Mouse (Mus musculus): ENCODE results near the gene Thrap3. TPM values are rescaled to one million over a fixed set of nuclear protein-coding genes. Genes with fewer than 3 reads are reported as not detected.

Thrap3 gene
- polyA plus RNA-seq, 1 experiment from 2014 or later = 258 TPM

GRCm38 (mm10) chr4:126239862-126240475 lies 37.4 kb upstream of the Thrap3 start:
- Histone ChIP-seq H3K4me1 (ENCODE audit: control insufficient read depth, insufficient read depth, low read length) (no peaks in the 10 kb centered on the region), H3K9me3 (ENCODE audit: control insufficient read depth, low read depth, low read length) (no peaks in the 10 kb centered on the region), H3K27me3 (ENCODE audit: control insufficient read depth, insufficient read depth, low read length) (no peaks in the 10 kb centered on the region), H3K27ac (ENCODE audit: low read length) (no peak overlapping the region), H3K4me2 (replicated peaks; ENCODE audit: low read depth, low read length) (no peak overlapping the region), H3K4me3 (ENCODE audit: low read depth, low read length) (no peak overlapping the region), H3K9ac (replicated peaks; ENCODE audit: low read depth, low read length) (no peak overlapping the region), H3K36me3 (ENCODE audit: control insufficient read depth, insufficient read depth, low read length) (peaks cover 62% of the 10 kb centered on the region)
- WGBS = 87% methylated on average over 13 of the region's 13 CpGs
- ATAC-seq (ENCODE audit: insufficient number of reproducible peaks, insufficient read depth, low FRiP score, low read depth) = no peak

- Histone ChIP-seq H3K36me3 (ENCODE audit: control insufficient read depth, insufficient read depth, low read length) (peaks cover 83% of the 10 kb centered on the region), H3K9ac (replicated peaks; ENCODE audit: low read depth, low read length) (no peak overlapping the region), H3K9me3 (ENCODE audit: control insufficient read depth, low read depth, low read length) (no peaks in the 10 kb centered on the region), H3K4me3 (ENCODE audit: low read depth, low read length) (no peak overlapping the region), H3K27me3 (ENCODE audit: control insufficient read depth, insufficient read depth, low read length) (no peaks in the 10 kb centered on the region), H3K4me1 (ENCODE audit: control insufficient read depth, insufficient read depth, low read length) (no peaks in the 10 kb centered on the region), H3K27ac (ENCODE audit: low read length) (no peak overlapping the region), H3K4me2 (replicated peaks; ENCODE audit: low read depth, low read length) (no peak overlapping the region)
- 71% methylated on average over 5 of the region's 5 CpGs for WGBS
- ATAC-seq (ENCODE audit: insufficient number of reproducible peaks, insufficient read depth, low FRiP score, low read depth) = 0 out of 2 replicates have a peak, but pooled peaks have one; percentile 15
These were observed 35.2 kb upstream of the Thrap3 start for GRCm38 (mm10) chr4:126237721-126238242.

DNA sequence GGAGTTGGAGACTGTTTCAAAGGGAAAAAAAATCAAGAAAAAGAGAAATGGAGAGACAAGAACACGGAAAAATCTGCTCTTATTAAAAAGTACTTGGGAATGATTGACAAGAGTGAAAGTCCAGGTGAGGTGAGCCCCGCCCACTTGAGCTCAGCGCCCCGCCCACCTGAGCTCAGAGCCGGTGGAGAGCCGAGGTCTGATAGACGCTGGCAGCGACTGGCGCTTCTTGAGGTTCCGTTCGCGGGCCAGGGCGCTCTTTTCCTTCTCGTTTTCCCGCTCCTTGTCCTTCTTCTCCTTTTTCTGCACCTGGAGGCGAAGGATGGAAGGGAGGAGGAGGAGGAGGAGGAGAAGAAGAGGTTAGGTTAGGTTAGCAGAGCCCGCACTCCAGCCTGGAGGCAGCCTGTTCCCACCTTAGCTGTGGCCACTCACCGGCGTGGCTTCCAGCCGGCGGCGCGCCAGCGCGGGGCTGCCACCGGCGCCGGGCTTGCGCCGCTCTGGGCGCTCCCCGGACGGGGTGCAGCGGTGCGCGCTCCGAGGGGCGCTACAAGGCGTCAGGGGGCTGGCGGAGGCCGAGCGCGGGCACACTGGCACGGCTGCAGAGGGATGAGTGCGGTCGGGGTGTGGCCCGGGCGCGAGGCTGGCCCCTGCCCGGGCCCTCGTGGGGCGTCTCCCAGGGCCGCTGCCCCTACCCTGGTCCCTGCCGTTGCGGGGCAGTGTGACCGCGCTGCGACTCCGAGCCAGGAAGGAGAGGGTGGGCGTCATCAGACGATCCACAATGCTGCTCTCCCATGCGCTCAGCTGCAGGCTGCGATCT lies 34.1 kb upstream of the Thrap3 start:
- H3K4me1 ChIP-seq (ENCODE audit: control insufficient read depth, insufficient read depth, low read length) = no peaks in the 10 kb centered on the region
- ATAC-seq (ENCODE audit: insufficient number of reproducible peaks, insufficient read depth, low FRiP score, low read depth) = no peak
- 48% methylated on average over 59 of the region's 63 CpGs for WGBS
- H3K9me3 ChIP-seq (ENCODE audit: control insufficient read depth, low read depth, low read length) = no peaks in the 10 kb centered on the region
- H3K9ac ChIP-seq (replicated peaks; ENCODE audit: low read depth, low read length) = no peak overlapping the region
- peak overlapping the region; percentile 16; the same call in 1 of the 2 replicates for H3K4me3 ChIP-seq (ENCODE audit: low read depth, low read length)
- peak overlapping the region; percentile 36 for H3K4me2 ChIP-seq (replicated peaks; ENCODE audit: low read depth, low read length)
- H3K27me3 ChIP-seq (ENCODE audit: control insufficient read depth, insufficient read depth, low read length) = no peaks in the 10 kb centered on the region
- H3K36me3 ChIP-seq (ENCODE audit: control insufficient read depth, insufficient read depth, low read length) = peaks cover 90% of the 10 kb centered on the region
- no peak overlapping the region for H3K27ac ChIP-seq (ENCODE audit: low read length)

- H3K4me1 ChIP-seq (ENCODE audit: control insufficient read depth, insufficient read depth, low read length) = no peaks in the 10 kb centered on the region
- no peak for ATAC-seq (ENCODE audit: insufficient number of reproducible peaks, insufficient read depth, low FRiP score, low read depth)
- H3K9me3 ChIP-seq (ENCODE audit: control insufficient read depth, low read depth, low read length) = no peaks in the 10 kb centered on the region
- H3K27me3 ChIP-seq (ENCODE audit: control insufficient read depth, insufficient read depth, low read length) = no peaks in the 10 kb centered on the region
- H3K9ac ChIP-seq (replicated peaks; ENCODE audit: low read depth, low read length) = no peak overlapping the region
- 92% methylated on average over 10 of the region's 10 CpGs for WGBS
- no peak overlapping the region for H3K4me3 ChIP-seq (ENCODE audit: low read depth, low read length)
- H3K36me3 ChIP-seq (ENCODE audit: control insufficient read depth, insufficient read depth, low read length) = peaks cover 88% of the 10 kb centered on the region
- no peak overlapping the region for H3K4me2 ChIP-seq (replicated peaks; ENCODE audit: low read depth, low read length)
- H3K27ac ChIP-seq (ENCODE audit: low read length) = no peak overlapping the region
These were observed 32.6 kb upstream of the Thrap3 start for GRCm38 (mm10) chr4:126235191-126235590.

- no peaks in the 10 kb centered on the region for H3K4me1 ChIP-seq (ENCODE audit: control insufficient read depth, insufficient read depth, low read length)
- no peak overlapping the region for H3K9ac ChIP-seq (replicated peaks; ENCODE audit: low read depth, low read length)
These were observed 32.1 kb upstream of the Thrap3 start for GRCm38 (mm10) chr4:126234496-126235175.

GRCm38 (mm10) chr4:126233676-126234308 lies 31.2 kb upstream of the Thrap3 start:
- Histone ChIP-seq H3K4me3 (ENCODE audit: low read depth, low read length) (no peak overlapping the region), H3K9me3 (ENCODE audit: control insufficient read depth, low read depth, low read length) (no peaks in the 10 kb centered on the region), H3K36me3 (ENCODE audit: control insufficient read depth, insufficient read depth, low read length) (peaks cover 74% of the 10 kb centered on the region), H3K27me3 (ENCODE audit: control insufficient read depth, insufficient read depth, low read length) (no peaks in the 10 kb centered on the region), H3K27ac (ENCODE audit: low read length) (no peak overlapping the region), H3K9ac (replicated peaks; ENCODE audit: low read depth, low read length) (no peak overlapping the region), H3K4me2 (replicated peaks; ENCODE audit: low read depth, low read length) (no peak overlapping the region), H3K4me1 (ENCODE audit: control insufficient read depth, insufficient read depth, low read length) (no peaks in the 10 kb centered on the region)
- no peak for ATAC-seq (ENCODE audit: insufficient number of reproducible peaks, insufficient read depth, low FRiP score, low read depth)
- 92% methylated on average over 29 of the region's 29 CpGs for WGBS

More at GRCm38 (mm10) chr4:126234496-126235175, 32.1 kb upstream of the Thrap3 start:
- Histone ChIP-seq H3K4me3 (ENCODE audit: low read depth, low read length) (no peak overlapping the region), H3K27me3 (ENCODE audit: control insufficient read depth, insufficient read depth, low read length) (no peaks in the 10 kb centered on the region), H3K36me3 (ENCODE audit: control insufficient read depth, insufficient read depth, low read length) (peaks cover 82% of the 10 kb centered on the region), H3K4me2 (replicated peaks; ENCODE audit: low read depth, low read length) (no peak overlapping the region), H3K27ac (ENCODE audit: low read length) (no peak overlapping the region), H3K9me3 (ENCODE audit: control insufficient read depth, low read depth, low read length) (no peaks in the 10 kb centered on the region)
- WGBS = 88% methylated on average over 18 of the region's 18 CpGs
- no peak for ATAC-seq (ENCODE audit: insufficient number of reproducible peaks, insufficient read depth, low FRiP score, low read depth)

DNA sequence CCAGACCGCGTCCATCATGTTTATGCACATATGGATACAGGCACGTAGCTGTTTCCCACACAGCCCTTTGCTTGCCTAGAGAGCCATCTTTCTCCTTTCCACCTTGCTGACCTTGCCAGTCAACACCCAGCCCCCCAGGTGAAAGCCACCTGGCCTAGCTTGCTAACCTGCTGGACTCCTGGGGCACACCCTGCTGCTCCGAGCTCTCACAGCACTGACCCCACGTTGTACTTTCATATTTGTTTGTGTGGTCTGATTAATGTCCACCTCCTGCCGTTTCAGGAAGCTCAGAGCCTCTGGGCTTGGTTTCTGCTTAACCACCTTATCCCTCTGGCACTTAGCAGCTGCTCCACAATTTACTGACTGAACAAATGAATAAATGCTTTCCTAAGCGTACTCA lies 27.3 kb upstream of the Thrap3 start:
- Histone ChIP-seq H3K27ac (ENCODE audit: low read length) (no peak overlapping the region), H3K27me3 (ENCODE audit: control insufficient read depth, insufficient read depth, low read length) (no peaks in the 10 kb centered on the region), H3K9ac (replicated peaks; ENCODE audit: low read depth, low read length) (no peak overlapping the region), H3K4me1 (ENCODE audit: control insufficient read depth, insufficient read depth, low read length) (no peaks in the 10 kb centered on the region), H3K4me3 (ENCODE audit: low read depth, low read length) (no peak overlapping the region), H3K36me3 (ENCODE audit: control insufficient read depth, insufficient read depth, low read length) (peaks cover 42% of the 10 kb centered on the region), H3K4me2 (replicated peaks; ENCODE audit: low read depth, low read length) (no peak overlapping the region), H3K9me3 (ENCODE audit: control insufficient read depth, low read depth, low read length) (no peaks in the 10 kb centered on the region)
- WGBS = 48% methylated on average over 7 of the region's 7 CpGs
- ATAC-seq (ENCODE audit: insufficient number of reproducible peaks, insufficient read depth, low FRiP score, low read depth) = no peak

GRCm38 (mm10) chr4:126228144-126228543 lies 25.6 kb upstream of the Thrap3 start:
- no peak for ATAC-seq (ENCODE audit: insufficient number of reproducible peaks, insufficient read depth, low FRiP score, low read depth)
- Histone ChIP-seq H3K9me3 (ENCODE audit: control insufficient read depth, low read depth, low read length) (no peaks in the 10 kb centered on the region), H3K27ac (ENCODE audit: low read length) (no peak overlapping the region), H3K27me3 (ENCODE audit: control insufficient read depth, insufficient read depth, low read length) (no peaks in the 10 kb centered on the region), H3K4me2 (replicated peaks; ENCODE audit: low read depth, low read length) (no peak overlapping the region), H3K36me3 (ENCODE audit: control insufficient read depth, insufficient read depth, low read length) (peaks cover 24% of the 10 kb centered on the region), H3K9ac (replicated peaks; ENCODE audit: low read depth, low read length) (no peak overlapping the region), H3K4me3 (ENCODE audit: low read depth, low read length) (no peak overlapping the region), H3K4me1 (ENCODE audit: control insufficient read depth, insufficient read depth, low read length) (no peaks in the 10 kb centered on the region)
- 32% methylated on average over 5 of the region's 5 CpGs for WGBS
